Mouse (Mus musculus): ENCODE results near the gene Cd40. TPM values are rescaled to one million over a fixed set of nuclear protein-coding genes. Genes with fewer than 3 reads are reported as not detected.

Gene Cd40
- polyA plus RNA-seq, 1 experiment = not detected

GRCm38 (mm10) chr2:165032533-165032932 is 22.9 kb upstream of the Cd40 start:
- no peaks in the 10 kb centered on the region for H3K4me1 ChIP-seq (ENCODE audit: control insufficient read depth, insufficient read depth, low read length)
- no peak for TF ChIP-seq POLR2A (IDR thresholded peaks at IDR 0.05; ENCODE audit: insufficient read depth, low read depth, low read length)
- H3K4me3 ChIP-seq (ENCODE audit: insufficient read depth, low read depth, low read length) = no peak overlapping the region
- no peak overlapping the region for H3K27ac ChIP-seq (ENCODE audit: insufficient read depth, low read depth, low read length)
- 22% methylated on average over 3 of the region's 3 CpGs for WGBS

DNA sequence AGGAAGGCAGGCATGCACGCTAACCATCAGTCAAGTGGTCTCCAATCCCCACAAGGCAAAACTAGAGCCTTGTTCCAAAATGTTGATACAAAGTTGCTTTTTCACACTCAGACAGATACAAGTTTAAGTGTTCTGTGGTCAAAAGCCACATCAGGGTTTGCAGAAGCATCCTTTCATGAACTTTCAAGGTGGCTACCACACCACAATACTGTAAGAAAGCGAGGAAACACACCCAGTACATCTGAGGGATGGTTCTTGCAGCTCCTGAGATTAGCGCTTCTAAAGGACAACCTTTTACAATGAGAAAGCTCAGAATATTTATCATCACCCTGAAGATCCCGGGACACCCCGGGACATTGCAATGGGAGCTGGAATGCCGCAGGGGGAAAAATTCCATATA is 22.1 kb upstream of the Cd40 start:
- H3K27ac ChIP-seq (ENCODE audit: insufficient read depth, low read depth, low read length) = no peak overlapping the region
- TF ChIP-seq CTCF (IDR thresholded peaks at IDR 0.05; ENCODE audit: insufficient read depth, low read depth, low read length) = no peak
- no peak for TF ChIP-seq POLR2A (IDR thresholded peaks at IDR 0.05; ENCODE audit: insufficient read depth, low read depth, low read length)
- H3K4me3 ChIP-seq (ENCODE audit: insufficient read depth, low read depth, low read length) = peak overlapping the region; percentile 26; the same call in 1 of the 2 replicates
- no peaks in the 10 kb centered on the region for H3K4me1 ChIP-seq (ENCODE audit: control insufficient read depth, insufficient read depth, low read length)
- 17% methylated on average over 6 of the region's 6 CpGs for WGBS

DNA sequence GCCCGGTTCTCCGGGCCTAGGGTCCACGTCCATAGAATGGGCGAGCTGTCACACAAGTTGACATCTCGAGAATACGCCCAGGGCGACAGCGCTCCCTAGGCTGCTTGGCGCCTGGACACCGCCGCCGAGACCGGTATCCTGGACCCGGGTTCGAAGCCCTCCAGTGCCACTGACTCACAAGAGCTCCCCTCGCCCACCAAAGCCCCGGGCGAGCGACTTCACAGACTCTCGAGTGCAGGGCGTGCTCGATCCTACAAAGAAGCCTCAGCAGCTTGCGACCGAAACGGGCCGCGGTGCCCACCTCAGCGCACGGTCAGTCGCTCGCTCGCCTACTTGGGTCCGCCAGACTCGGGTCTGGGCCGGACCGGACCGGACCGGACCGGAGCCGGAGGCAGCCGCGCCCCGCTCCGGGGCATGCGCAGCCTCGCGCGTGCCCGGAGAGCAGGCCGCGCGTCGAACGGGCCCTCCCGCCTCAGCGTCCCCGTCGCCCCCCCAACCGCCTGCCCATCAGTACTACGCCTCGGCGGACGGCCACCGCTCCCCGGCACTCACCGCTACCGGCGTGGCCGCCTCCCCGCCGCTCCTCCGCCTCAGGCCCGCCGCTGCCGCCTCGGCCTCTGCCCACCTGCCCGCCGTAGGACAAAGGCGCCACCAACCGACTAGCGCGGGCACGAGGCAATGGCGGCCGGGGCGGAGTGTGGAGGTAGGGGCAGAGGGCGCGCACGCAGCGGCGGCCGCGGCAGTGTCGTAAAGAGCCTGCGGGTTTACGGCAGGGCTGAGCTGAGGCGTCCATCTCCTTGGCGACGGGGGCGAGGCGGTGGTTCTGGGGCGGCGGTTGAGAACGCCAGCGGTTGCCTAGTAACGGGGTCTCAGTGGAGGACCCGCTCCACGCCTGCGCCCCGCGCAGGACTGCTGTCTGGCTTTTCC is 21.0 kb upstream of the Cd40 start, which contains the start of gene Ncoa5:
TSS of gene Ncoa5 (minus strand) at position 737 of the 927 bp plus-strand sequence.
- TF ChIP-seq CTCF (IDR thresholded peaks at IDR 0.05; ENCODE audit: insufficient read depth, low read depth, low read length) (no peak), POLR2A (IDR thresholded peaks at IDR 0.05; ENCODE audit: insufficient read depth, low read depth, low read length) (peak; percentile 84)
- H3K4me1 ChIP-seq (ENCODE audit: control insufficient read depth, insufficient read depth, low read length) = no peaks in the 10 kb centered on the region
- peak within 1 kb of the TSS; percentile 93 for H3K27ac ChIP-seq (ENCODE audit: insufficient read depth, low read depth, low read length)
- WGBS = under 1% methylated on average over 111 of the region's 111 CpGs
- H3K4me3 ChIP-seq (ENCODE audit: insufficient read depth, low read depth, low read length) = peak within 1 kb of the TSS; percentile 99

DNA sequence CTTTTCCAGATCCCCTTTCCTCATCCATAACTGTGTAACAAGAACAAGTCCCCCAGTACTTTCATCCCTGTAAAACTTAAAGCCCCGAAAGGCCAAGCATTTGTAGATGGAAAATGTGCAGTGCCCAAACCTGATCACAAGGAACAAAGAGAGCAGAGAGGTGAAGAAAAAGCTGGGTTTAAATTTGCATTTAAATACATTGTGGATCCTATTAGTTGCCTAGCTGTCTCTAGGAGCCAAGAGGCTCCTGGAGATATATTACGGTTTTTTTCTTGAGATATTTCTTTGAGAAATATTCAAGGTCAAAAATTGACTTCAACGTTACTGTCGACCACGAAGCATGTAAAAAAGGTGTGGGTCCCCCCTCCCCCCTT is 20.4 kb upstream of the Cd40 start:
- 22% methylated on average over 5 of the region's 5 CpGs for WGBS
- TF ChIP-seq POLR2A (IDR thresholded peaks at IDR 0.05; ENCODE audit: insufficient read depth, low read depth, low read length) (no peak), CTCF (IDR thresholded peaks at IDR 0.05; ENCODE audit: insufficient read depth, low read depth, low read length) (no peak)
- Histone ChIP-seq H3K27ac (ENCODE audit: insufficient read depth, low read depth, low read length) (no peak overlapping the region), H3K4me3 (ENCODE audit: insufficient read depth, low read depth, low read length) (peak overlapping the region; percentile 99), H3K4me1 (ENCODE audit: control insufficient read depth, insufficient read depth, low read length) (no peaks in the 10 kb centered on the region)

DNA sequence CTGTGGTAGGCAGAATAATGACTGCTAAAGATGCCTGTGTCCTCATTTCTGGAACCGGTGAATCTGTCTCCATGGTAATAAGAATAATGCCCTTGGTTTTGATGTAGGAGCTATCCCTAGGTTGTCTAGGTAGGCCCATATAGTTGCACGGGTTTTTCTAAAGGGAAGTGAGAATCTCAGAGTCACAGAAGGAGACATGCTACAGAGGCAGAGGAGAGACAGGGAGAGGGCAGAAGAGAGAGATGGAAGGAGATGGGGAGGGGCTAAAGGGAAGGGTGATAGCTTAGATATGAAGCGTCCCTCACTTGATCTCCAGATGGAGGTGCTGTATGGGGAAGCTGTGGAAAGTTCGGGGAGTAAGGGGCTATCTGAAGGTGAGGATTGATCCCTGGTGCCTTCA is 18.0 kb upstream of the Cd40 start:
- no peak for TF ChIP-seq POLR2A (IDR thresholded peaks at IDR 0.05; ENCODE audit: insufficient read depth, low read depth, low read length)
- TF ChIP-seq CTCF (IDR thresholded peaks at IDR 0.05; ENCODE audit: insufficient read depth, low read depth, low read length) = no peak
- no peaks in the 10 kb centered on the region for H3K4me1 ChIP-seq (ENCODE audit: control insufficient read depth, insufficient read depth, low read length)
- no peak overlapping the region for H3K27ac ChIP-seq (ENCODE audit: insufficient read depth, low read depth, low read length)
- WGBS = 76% methylated on average over 4 of the region's 4 CpGs
- H3K4me3 ChIP-seq (ENCODE audit: insufficient read depth, low read depth, low read length) = no peak overlapping the region

DNA sequence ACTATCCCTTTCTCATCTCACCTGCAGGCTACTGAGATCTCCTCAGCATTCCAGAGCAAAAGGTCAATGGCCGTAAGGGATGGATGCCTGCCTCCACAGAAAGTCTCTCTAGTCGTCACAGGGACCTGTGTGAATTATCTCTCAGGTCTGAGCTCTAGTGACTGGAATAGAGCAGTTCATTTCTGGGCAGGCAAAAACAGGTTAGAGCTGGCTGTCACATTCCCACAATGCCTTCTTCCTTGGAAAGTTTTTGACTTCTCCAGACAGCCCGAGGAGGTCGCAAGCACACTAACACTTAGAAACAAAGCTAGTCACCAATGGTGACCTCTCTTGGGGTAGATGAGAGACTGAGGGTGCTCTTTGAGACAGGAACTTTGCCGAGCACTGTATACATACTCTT is 13.3 kb upstream of the Cd40 start:
- 86% methylated on average over 5 of the region's 5 CpGs for WGBS
- Histone ChIP-seq H3K27ac (ENCODE audit: insufficient read depth, low read depth, low read length) (no peak overlapping the region), H3K4me3 (ENCODE audit: insufficient read depth, low read depth, low read length) (no peak overlapping the region), H3K4me1 (ENCODE audit: control insufficient read depth, insufficient read depth, low read length) (peaks cover 6% of the 10 kb centered on the region)
- TF ChIP-seq CTCF (IDR thresholded peaks at IDR 0.05; ENCODE audit: insufficient read depth, low read depth, low read length) (no peak), POLR2A (IDR thresholded peaks at IDR 0.05; ENCODE audit: insufficient read depth, low read depth, low read length) (no peak)

DNA sequence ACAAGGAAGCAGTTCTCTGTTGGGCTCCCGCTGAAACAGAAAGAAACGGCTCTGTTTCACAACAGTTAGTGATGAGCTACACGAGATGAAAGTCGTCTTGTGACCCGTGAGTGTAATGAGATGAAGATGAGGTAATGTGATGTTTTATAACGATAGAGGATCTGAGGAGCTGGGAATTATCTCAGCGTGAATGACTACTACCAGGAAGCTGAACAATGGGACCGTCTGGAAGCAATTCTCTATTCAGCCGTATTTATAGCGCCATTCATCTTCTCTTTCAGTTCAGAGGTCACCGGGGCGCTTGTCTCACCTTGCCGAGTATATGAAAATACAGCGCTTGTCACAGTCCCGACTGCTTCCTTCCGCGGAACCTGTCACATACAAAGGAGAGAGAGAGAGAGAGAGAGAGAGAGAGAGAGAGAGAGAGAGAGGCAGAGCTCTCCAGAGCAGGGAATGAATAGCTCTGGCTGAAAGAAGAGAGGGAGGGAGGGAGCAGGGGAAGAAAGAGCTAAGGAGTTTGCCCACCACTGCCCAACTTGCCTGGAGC is 12.3 kb upstream of the Cd40 start:
- H3K27ac ChIP-seq (ENCODE audit: insufficient read depth, low read depth, low read length) = no peak overlapping the region; the same call in 1 of the 2 replicates

GRCm38 (mm10) chr2:165043729-165044128 is 11.7 kb upstream of the Cd40 start:
- WGBS = 56% methylated on average over 2 of the region's 2 CpGs
- no peak overlapping the region for H3K27ac ChIP-seq (ENCODE audit: insufficient read depth, low read depth, low read length)
- TF ChIP-seq POLR2A (IDR thresholded peaks at IDR 0.05; ENCODE audit: insufficient read depth, low read depth, low read length) (no peak), CTCF (IDR thresholded peaks at IDR 0.05; ENCODE audit: insufficient read depth, low read depth, low read length) (no peak)
- H3K4me1 ChIP-seq (ENCODE audit: control insufficient read depth, insufficient read depth, low read length) = peaks cover 6% of the 10 kb centered on the region
- no peak overlapping the region for H3K4me3 ChIP-seq (ENCODE audit: insufficient read depth, low read depth, low read length)

More for the DNA sequence above, 12.3 kb upstream of the Cd40 start:
- 0 out of 2 replicates have a peak overlapping the region, but pooled peaks have one; percentile 12 for H3K4me3 ChIP-seq (ENCODE audit: insufficient read depth, low read depth, low read length)
- TF ChIP-seq CTCF (IDR thresholded peaks at IDR 0.05; ENCODE audit: insufficient read depth, low read depth, low read length) (no peak), POLR2A (IDR thresholded peaks at IDR 0.05; ENCODE audit: insufficient read depth, low read depth, low read length) (no peak)
- H3K4me1 ChIP-seq (ENCODE audit: control insufficient read depth, insufficient read depth, low read length) = peaks cover 6% of the 10 kb centered on the region
- WGBS = 5% methylated on average over 17 of the region's 17 CpGs

DNA sequence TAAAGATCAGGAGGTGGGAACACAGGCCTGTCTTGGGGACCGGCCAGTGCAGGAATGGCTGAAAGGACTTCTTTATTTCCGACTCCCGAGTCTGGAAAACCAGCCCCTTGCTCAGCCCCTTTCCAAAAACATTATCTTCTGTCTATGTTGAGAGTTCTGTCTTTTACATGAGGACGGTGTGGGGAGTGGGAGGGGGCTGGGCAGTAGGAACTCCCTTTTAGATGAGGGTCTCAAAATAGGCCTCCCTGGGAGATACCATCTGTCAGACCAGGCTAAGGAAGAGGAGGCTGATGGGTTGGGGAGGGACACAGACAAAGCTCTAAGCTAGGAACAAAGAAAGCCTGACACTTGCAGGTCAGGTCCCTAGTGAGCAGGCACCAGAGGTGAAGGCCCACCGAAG is 6.4 kb upstream of the Cd40 start:
- H3K27ac ChIP-seq (ENCODE audit: insufficient read depth, low read depth, low read length) = no peak overlapping the region
- TF ChIP-seq POLR2A (IDR thresholded peaks at IDR 0.05; ENCODE audit: insufficient read depth, low read depth, low read length) (no peak), CTCF (IDR thresholded peaks at IDR 0.05; ENCODE audit: insufficient read depth, low read depth, low read length) (no peak)
- 70% methylated on average over 5 of the region's 5 CpGs for WGBS
- no peak overlapping the region for H3K4me3 ChIP-seq (ENCODE audit: insufficient read depth, low read depth, low read length)
- no peaks in the 10 kb centered on the region for H3K4me1 ChIP-seq (ENCODE audit: control insufficient read depth, insufficient read depth, low read length)
